Mouse (Mus musculus): ENCODE measurements around the gene Sgk1. TPM values are rescaled to one million over a fixed set of nuclear protein-coding genes. Genes with fewer than 3 reads are reported as not detected.

The Sgk1 gene
- total and polyA plus RNA-seq, 3 experiments: 3.0 to 111 (median 36.8) TPM

GRCm38 (mm10) chr10:21843326-21843725 is 38.7 kb upstream of the Sgk1 start:
- DNase-seq (ENCODE audit: low spot score) (no peak), ATAC-seq (ENCODE audit: extremely low read depth, insufficient number of reproducible peaks, low FRiP score, poor library complexity, severe bottlenecking) (no peak)
- H3K9me3 ChIP-seq (replicated peaks): no peaks in the 10 kb centered on the region
- no peak overlapping the region for H3K4me3 ChIP-seq (ENCODE audit: low read depth, low read length)
- H3K36me3 ChIP-seq (replicated peaks): no peaks in the 10 kb centered on the region
- H3K27me3 ChIP-seq (ENCODE audit: insufficient read depth, low read length): no peaks in the 10 kb centered on the region
- peaks cover 45% of the 10 kb centered on the region for H3K4me1 ChIP-seq (ENCODE audit: insufficient read depth, low read depth, low read length)
- no peak for TF ChIP-seq CTCF (IDR thresholded peaks at IDR 0.05; ENCODE audit: low read depth, low read length)
- TF ChIP-seq GATA2 (IDR thresholded peaks at IDR 0.05; ENCODE audit: borderline replicate concordance, low read depth, low read length): no peak
- TF ChIP-seq GATA1 (IDR thresholded peaks at IDR 0.05; ENCODE audit: borderline replicate concordance, low read length): no peak
- TF ChIP-seq TAL1 (conservative IDR thresholded peaks at IDR 0.05; ENCODE audit: low read depth, low read length): no peak
- no peak for TF ChIP-seq POLR2AphosphoS5 (IDR thresholded peaks at IDR 0.05; ENCODE audit: insufficient replicate concordance, low read depth, low read length)

- DNase-seq (ENCODE audit: low spot score) (no peak), ATAC-seq (ENCODE audit: extremely low read depth, insufficient number of reproducible peaks, low FRiP score, poor library complexity, severe bottlenecking) (no peak)
- H3K27me3 ChIP-seq (ENCODE audit: insufficient read depth, low read length): no peaks in the 10 kb centered on the region
- TF ChIP-seq POLR2AphosphoS5 (IDR thresholded peaks at IDR 0.05; ENCODE audit: insufficient replicate concordance, low read depth, low read length) (no peak), TAL1 (conservative IDR thresholded peaks at IDR 0.05; ENCODE audit: low read depth, low read length) (no peak), CTCF (IDR thresholded peaks at IDR 0.05; ENCODE audit: low read depth, low read length) (no peak), GATA1 (IDR thresholded peaks at IDR 0.05; ENCODE audit: borderline replicate concordance, low read length) (no peak), GATA2 (IDR thresholded peaks at IDR 0.05; ENCODE audit: borderline replicate concordance, low read depth, low read length) (no peak)
- H3K36me3 ChIP-seq (replicated peaks): no peaks in the 10 kb centered on the region
- H3K9me3 ChIP-seq (replicated peaks): no peaks in the 10 kb centered on the region
- peaks cover 39% of the 10 kb centered on the region for H3K4me1 ChIP-seq (ENCODE audit: insufficient read depth, low read depth, low read length)
- H3K4me3 ChIP-seq (ENCODE audit: low read depth, low read length): no peak overlapping the region
These were observed 38.1 kb upstream of the Sgk1 start for GRCm38 (mm10) chr10:21843861-21844260.

GRCm38 (mm10) chr10:21844391-21844790 is 37.6 kb upstream of the Sgk1 start:
- H3K4me3 ChIP-seq (ENCODE audit: low read depth, low read length): no peak overlapping the region
- ATAC-seq (ENCODE audit: extremely low read depth, insufficient number of reproducible peaks, low FRiP score, poor library complexity, severe bottlenecking) (no peak), DNase-seq (ENCODE audit: low spot score) (no peak)
- no peaks in the 10 kb centered on the region for H3K9me3 ChIP-seq (replicated peaks)
- TF ChIP-seq CTCF (IDR thresholded peaks at IDR 0.05; ENCODE audit: low read depth, low read length) (no peak), POLR2AphosphoS5 (IDR thresholded peaks at IDR 0.05; ENCODE audit: insufficient replicate concordance, low read depth, low read length) (no peak), GATA1 (IDR thresholded peaks at IDR 0.05; ENCODE audit: borderline replicate concordance, low read length) (no peak), TAL1 (conservative IDR thresholded peaks at IDR 0.05; ENCODE audit: low read depth, low read length) (no peak), GATA2 (IDR thresholded peaks at IDR 0.05; ENCODE audit: borderline replicate concordance, low read depth, low read length) (no peak)
- peaks cover 34% of the 10 kb centered on the region for H3K4me1 ChIP-seq (ENCODE audit: insufficient read depth, low read depth, low read length)
- H3K27me3 ChIP-seq (ENCODE audit: insufficient read depth, low read length): no peaks in the 10 kb centered on the region
- H3K36me3 ChIP-seq (replicated peaks): no peaks in the 10 kb centered on the region

DNA sequence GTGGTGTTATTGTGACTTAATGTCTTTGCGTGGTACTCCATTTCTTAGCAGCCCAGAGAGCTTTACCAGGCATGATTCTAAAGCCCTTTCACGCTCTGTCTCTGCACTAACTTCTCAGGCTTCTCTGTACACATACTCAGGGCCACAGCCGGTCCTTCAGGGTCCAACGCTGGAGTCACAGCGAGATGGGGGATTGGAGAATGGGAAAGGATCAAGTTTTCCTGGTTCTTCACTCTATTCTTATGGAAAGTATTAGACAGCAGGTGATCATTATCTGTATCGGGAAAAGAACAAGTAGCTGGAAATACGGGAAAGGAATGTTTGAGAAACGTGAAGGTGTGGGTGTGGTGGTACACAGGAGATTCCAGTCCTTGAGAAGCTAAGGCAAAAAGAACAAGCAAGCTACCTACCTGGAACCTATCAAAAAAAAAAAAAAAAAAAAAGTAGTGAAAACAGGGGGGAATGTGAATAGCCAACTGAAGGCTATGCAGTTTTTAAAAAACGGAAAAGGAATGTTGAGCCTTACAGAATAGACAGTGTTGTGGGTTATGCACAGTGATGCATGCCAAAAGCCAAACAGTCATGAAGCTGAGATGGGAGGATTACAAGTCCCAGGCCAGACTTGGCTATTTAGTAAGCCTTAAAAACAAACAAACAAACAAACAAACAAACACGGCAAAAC is 36.2 kb upstream of the Sgk1 start:
- H3K4me1 ChIP-seq (ENCODE audit: insufficient read depth, low read depth, low read length): peaks cover 23% of the 10 kb centered on the region
- TF ChIP-seq POLR2AphosphoS5 (IDR thresholded peaks at IDR 0.05; ENCODE audit: insufficient replicate concordance, low read depth, low read length) (no peak), GATA2 (IDR thresholded peaks at IDR 0.05; ENCODE audit: borderline replicate concordance, low read depth, low read length) (no peak), TAL1 (conservative IDR thresholded peaks at IDR 0.05; ENCODE audit: low read depth, low read length) (no peak), GATA1 (IDR thresholded peaks at IDR 0.05; ENCODE audit: borderline replicate concordance, low read length) (no peak), CTCF (IDR thresholded peaks at IDR 0.05; ENCODE audit: low read depth, low read length) (no peak)
- no peaks in the 10 kb centered on the region for H3K9me3 ChIP-seq (replicated peaks)
- no peak overlapping the region for H3K4me3 ChIP-seq (ENCODE audit: low read depth, low read length)
- H3K36me3 ChIP-seq (replicated peaks): no peaks in the 10 kb centered on the region
- DNase-seq (ENCODE audit: low spot score) (no peak), ATAC-seq (ENCODE audit: extremely low read depth, insufficient number of reproducible peaks, low FRiP score, poor library complexity, severe bottlenecking) (no peak)
- H3K27me3 ChIP-seq (ENCODE audit: insufficient read depth, low read length): no peaks in the 10 kb centered on the region

DNA sequence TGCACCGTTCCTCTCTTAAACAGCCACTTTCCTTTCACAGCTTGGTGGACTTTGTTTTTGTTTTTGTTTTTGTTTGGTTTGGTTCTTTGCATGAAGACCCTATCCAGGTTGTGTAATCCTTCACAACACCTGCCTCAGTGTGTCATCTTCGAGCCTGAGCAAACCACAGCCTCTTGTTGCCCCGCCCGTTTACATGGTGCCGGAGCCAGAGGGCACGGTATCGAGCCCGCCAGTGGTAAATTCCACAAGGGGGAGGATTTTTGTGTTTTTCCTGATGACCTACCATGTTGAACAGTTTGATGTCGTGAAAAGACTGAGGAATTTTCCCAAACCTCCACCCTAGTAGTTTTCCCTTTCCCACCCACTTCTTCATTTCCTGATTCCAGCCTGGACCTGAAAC is 35.6 kb upstream of the Sgk1 start:
- no peak for ATAC-seq (ENCODE audit: extremely low read depth, insufficient number of reproducible peaks, low FRiP score, poor library complexity, severe bottlenecking)
- no peak for TF ChIP-seq TAL1 (conservative IDR thresholded peaks at IDR 0.05; ENCODE audit: low read depth, low read length)
- no peak for TF ChIP-seq GATA1 (IDR thresholded peaks at IDR 0.05; ENCODE audit: borderline replicate concordance, low read length)
- no peak for TF ChIP-seq POLR2AphosphoS5 (IDR thresholded peaks at IDR 0.05; ENCODE audit: insufficient replicate concordance, low read depth, low read length)
- no peak for TF ChIP-seq CTCF (IDR thresholded peaks at IDR 0.05; ENCODE audit: low read depth, low read length)
- no peak for TF ChIP-seq GATA2 (IDR thresholded peaks at IDR 0.05; ENCODE audit: borderline replicate concordance, low read depth, low read length)
- no peak overlapping the region for H3K4me3 ChIP-seq (ENCODE audit: low read depth, low read length)
- H3K4me1 ChIP-seq (ENCODE audit: insufficient read depth, low read depth, low read length): peaks cover 21% of the 10 kb centered on the region
- H3K9me3 ChIP-seq (replicated peaks): no peaks in the 10 kb centered on the region
- H3K27me3 ChIP-seq (ENCODE audit: insufficient read depth, low read length): no peaks in the 10 kb centered on the region
- no peaks in the 10 kb centered on the region for H3K36me3 ChIP-seq (replicated peaks)
- no peak for DNase-seq (ENCODE audit: low spot score)

DNA sequence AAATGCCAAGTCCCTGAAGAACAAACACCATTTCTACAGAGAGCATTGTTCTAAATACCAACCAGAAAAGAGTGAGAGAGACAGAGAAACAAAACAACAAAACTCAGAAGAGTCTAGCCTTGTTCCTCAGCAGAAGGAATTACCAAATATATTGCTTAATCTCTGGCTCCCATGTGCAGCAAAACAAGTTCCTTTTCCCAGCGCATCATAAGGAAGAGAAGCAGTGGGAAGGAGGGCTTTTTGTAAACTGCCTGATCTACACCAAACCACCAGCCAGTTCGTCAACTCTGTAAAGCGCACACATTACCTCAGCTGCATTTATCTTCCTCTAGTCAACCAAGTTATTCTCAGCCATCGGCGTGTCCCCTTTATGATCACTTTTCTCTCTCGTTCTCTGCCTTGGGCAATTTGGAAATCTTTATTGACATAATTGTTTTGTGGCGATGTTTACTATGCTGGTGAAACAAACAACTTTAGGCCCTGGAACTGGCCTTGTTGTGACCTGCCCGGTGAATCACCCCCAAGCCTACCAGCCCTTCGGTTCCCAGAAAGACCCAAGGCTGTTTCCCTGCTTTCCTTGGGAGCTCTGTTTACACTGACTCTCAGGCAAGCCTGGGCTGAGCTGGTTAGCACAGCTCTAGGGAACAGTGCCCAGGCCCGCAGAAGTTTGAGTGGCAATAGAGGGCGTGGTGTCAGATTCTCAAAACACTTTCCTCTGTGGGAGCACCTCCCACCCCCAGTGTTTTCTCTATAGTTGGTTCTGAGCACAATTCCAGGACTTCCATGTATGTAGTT is 34.8 kb upstream of the Sgk1 start:
- no peaks in the 10 kb centered on the region for H3K36me3 ChIP-seq (replicated peaks)
- no peak for TF ChIP-seq GATA2 (IDR thresholded peaks at IDR 0.05; ENCODE audit: borderline replicate concordance, low read depth, low read length)
- TF ChIP-seq CTCF (IDR thresholded peaks at IDR 0.05; ENCODE audit: low read depth, low read length): no peak
- TF ChIP-seq POLR2AphosphoS5 (IDR thresholded peaks at IDR 0.05; ENCODE audit: insufficient replicate concordance, low read depth, low read length): no peak
- TF ChIP-seq GATA1 (IDR thresholded peaks at IDR 0.05; ENCODE audit: borderline replicate concordance, low read length): no peak
- TF ChIP-seq TAL1 (conservative IDR thresholded peaks at IDR 0.05; ENCODE audit: low read depth, low read length): no peak
- peaks cover 21% of the 10 kb centered on the region for H3K4me1 ChIP-seq (ENCODE audit: insufficient read depth, low read depth, low read length)
- no peaks in the 10 kb centered on the region for H3K9me3 ChIP-seq (replicated peaks)
- ATAC-seq (ENCODE audit: extremely low read depth, insufficient number of reproducible peaks, low FRiP score, poor library complexity, severe bottlenecking): no peak
- no peaks in the 10 kb centered on the region for H3K27me3 ChIP-seq (ENCODE audit: insufficient read depth, low read length)
- H3K4me3 ChIP-seq (ENCODE audit: low read depth, low read length): no peak overlapping the region
- no peak for DNase-seq (ENCODE audit: low spot score)

All from G1E (cell line).